Mouse (Mus musculus): Measurements from ENCODE around the gene Gm17622. TPM values are rescaled to one million over a fixed set of nuclear protein-coding genes. Genes with fewer than 3 reads are reported as not detected.

Gm17622 gene
- not detected in 2 replicates for polyA plus RNA-seq (2012; rRNA removed)

DNA sequence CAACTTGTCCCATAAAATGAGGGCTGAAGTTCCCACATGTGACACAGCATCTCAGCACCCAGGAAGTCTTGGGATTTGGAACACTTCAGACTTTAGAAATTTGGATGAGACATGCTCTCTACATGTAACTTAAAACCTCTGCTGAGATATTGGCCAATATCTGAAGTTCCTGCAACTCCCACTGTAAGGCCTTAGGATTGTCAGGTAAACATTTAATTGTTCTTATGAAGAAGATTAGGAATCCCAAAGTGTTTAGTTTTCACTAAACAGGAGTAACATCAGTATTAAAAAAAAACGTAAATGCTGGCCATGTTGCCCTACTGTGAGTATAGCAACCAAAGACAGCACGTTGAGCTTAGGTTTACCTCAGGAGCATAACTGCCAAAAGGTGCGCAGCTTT, at the start of gene Gm17622:
Gene Gm17622, plus strand, starts transcription at position 301 of the 400 bp plus-strand sequence.

DNA sequence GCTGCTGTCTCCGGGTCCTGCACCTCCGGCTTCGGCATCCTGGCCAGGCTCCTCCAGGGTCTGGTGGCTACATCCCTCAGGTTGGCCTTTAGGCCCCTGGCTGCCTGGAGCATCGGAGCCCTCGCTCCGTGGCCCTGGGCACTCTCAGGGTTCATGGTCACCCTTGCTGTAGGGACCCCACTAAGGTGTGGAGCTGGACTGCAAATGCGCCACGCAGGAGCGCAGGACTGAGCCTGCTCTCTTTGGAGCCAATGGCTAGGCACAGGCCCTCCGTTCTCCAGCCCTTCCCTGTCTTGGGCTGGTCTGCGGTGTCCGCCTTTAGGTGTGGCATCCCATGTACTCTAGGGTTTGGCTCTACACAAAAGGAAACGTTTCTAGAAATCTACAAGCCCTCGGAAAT, 19.6 kb upstream of the Gm17622 start, which contains the start of gene Ankdd1b:
Gene Ankdd1b, minus strand, starts transcription at position 242 of the 400 bp plus-strand sequence.

Other genes with a start within 250 kb of the Gm17622 start
- gene Poc5, start 102.4 kb upstream of the Gm17622 start, polyA plus RNA-seq (2012; rRNA removed): 16.7 and 20.0 TPM in 2 replicates
- gene Ankdd1b, start 19.5 kb upstream of the Gm17622 start, polyA plus RNA-seq (2012; rRNA removed): 0.04 and 0.09 TPM in 2 replicates
- 5.6 and 6.0 TPM in 2 replicates for gene Polk, start 51.8 kb downstream of the Gm17622 start, polyA plus RNA-seq (2012; rRNA removed)
- gene Col4a3bp, start 51.9 kb downstream of the Gm17622 start, polyA plus RNA-seq (2012; rRNA removed): 20.8 and 21.5 TPM in 2 replicates
- 96.9 and 112 TPM in 2 replicates for gene Hmgcr, start 180.2 kb downstream of the Gm17622 start, polyA plus RNA-seq (2012; rRNA removed)